Mouse (Mus musculus): ENCODE measurements around the gene Mtg1. TPM values are rescaled to one million over a fixed set of nuclear protein-coding genes. Genes with fewer than 3 reads are reported as not detected.
A peak's percentile ranks its signal among the peaks of the same experiment; 100 is the strongest.

Gene Mtg1
- total and polyA plus RNA-seq, 3 experiments: 10.8 to 38.1 TPM; not detected in 1

DNA sequence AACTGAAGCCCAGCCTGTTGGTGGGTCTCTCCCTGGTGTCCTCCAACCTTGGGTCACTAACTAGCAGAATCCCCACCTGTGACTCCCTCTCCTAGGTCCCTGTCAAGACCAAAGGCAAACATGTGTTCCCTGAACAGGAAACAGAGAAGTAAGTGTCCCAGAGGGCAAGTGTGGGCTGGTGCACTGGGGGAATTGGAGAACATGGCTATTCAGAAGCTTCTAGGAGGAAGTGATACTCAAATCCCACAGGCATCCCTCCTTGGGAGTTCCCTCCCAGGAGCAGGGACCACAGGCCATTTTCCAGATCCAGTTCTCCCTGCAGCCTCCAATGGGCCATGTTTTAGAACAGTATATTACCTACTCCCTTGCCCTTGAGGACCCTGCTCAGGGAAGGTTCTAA lies 41.3 kb upstream of the Mtg1 start:
- H3K27ac ChIP-seq (ENCODE audit: control insufficient read depth, low read depth, low read length): no peak overlapping the region
- peaks cover 0 to 10% of the 10 kb centered on the region in 2 experiments; a peak in 2 of 4 replicates for H3K4me1 ChIP-seq (ENCODE audit: control insufficient read depth in 1 of 2, insufficient read depth in 2 of 2, low read length in 2 of 2)
- peaks cover 0 to 7% of the 10 kb centered on the region in 2 experiments; a peak in 2 of 4 replicates for H3K36me3 ChIP-seq (ENCODE audit: control insufficient read depth in 1 of 2, insufficient read depth in 2 of 2, low read length in 2 of 2)
- H3K9me3 ChIP-seq (replicated peaks; ENCODE audit: insufficient read depth, low read length): no peaks in the 10 kb centered on the region
- no peaks in the 10 kb centered on the region for H3K27me3 ChIP-seq (ENCODE audit: control insufficient read depth in 1 of 2, insufficient read depth in 2 of 2, low read length in 2 of 2)
- no peak overlapping the region for H3K4me3 ChIP-seq (ENCODE audit: control insufficient read depth in 1 of 2, insufficient read depth in 1 of 2, low read depth in 2 of 2, low read length in 2 of 2)
- no peak for DNase-seq (ENCODE audit: low read depth, low spot score)
- TF ChIP-seq ELF1 (IDR thresholded peaks at IDR 0.05; ENCODE audit: low read depth, low read length) (no peak), ZNF384 (IDR thresholded peaks at IDR 0.05; ENCODE audit: low read depth, low read length) (no peak), MYC (IDR thresholded peaks at IDR 0.05; ENCODE audit: low read depth, low read length) (no peak), CHD2 (IDR thresholded peaks at IDR 0.05; ENCODE audit: low read length) (no peak), TCF12 (IDR thresholded peaks at IDR 0.05; ENCODE audit: low read depth, low read length) (no peak), MEF2A (IDR thresholded peaks at IDR 0.05; ENCODE audit: extremely low read depth, insufficient replicate concordance, low read depth, low read length, poor library complexity, severe bottlenecking) (no peak), RAD21 (IDR thresholded peaks at IDR 0.05; ENCODE audit: low read depth, low read length) (no peak), USF2 (IDR thresholded peaks at IDR 0.05; ENCODE audit: borderline replicate concordance in 1 of 2, insufficient read depth in 1 of 2, low read depth in 1 of 2, low read length in 2 of 2) (no peak), NRF1 (IDR thresholded peaks at IDR 0.05; ENCODE audit: insufficient read depth, low read depth, low read length, poor library complexity, severe bottlenecking) (no peak), NELFE (IDR thresholded peaks at IDR 0.05; ENCODE audit: low read depth, low read length) (no peak), POLR2AphosphoS5 (IDR thresholded peaks at IDR 0.05; ENCODE audit: borderline replicate concordance, low read depth, low read length) (no peak), MAZ (IDR thresholded peaks at IDR 0.05; ENCODE audit: low read depth, low read length) (no peak), MYB (IDR thresholded peaks at IDR 0.05; ENCODE audit: low read depth, low read length) (no peak), BHLHE40 (IDR thresholded peaks at IDR 0.05; ENCODE audit: borderline replicate concordance, low read depth, low read length) (no peak), POLR2AphosphoS2 (IDR thresholded peaks at IDR 0.05; ENCODE audit: low read length) (no peak), SMC3 (IDR thresholded peaks at IDR 0.05; ENCODE audit: low read depth, low read length) (no peak), JUND (IDR thresholded peaks at IDR 0.05; ENCODE audit: low read depth, low read length) (no peak)
- no peaks in the 10 kb centered on the region for H3K79me2 ChIP-seq (ENCODE audit: control insufficient read depth, insufficient read depth, low read length, poor library complexity)
- H3K9ac ChIP-seq (ENCODE audit: control insufficient read depth, low read depth, low read length, poor library complexity, severe bottlenecking): no peak overlapping the region

DNA sequence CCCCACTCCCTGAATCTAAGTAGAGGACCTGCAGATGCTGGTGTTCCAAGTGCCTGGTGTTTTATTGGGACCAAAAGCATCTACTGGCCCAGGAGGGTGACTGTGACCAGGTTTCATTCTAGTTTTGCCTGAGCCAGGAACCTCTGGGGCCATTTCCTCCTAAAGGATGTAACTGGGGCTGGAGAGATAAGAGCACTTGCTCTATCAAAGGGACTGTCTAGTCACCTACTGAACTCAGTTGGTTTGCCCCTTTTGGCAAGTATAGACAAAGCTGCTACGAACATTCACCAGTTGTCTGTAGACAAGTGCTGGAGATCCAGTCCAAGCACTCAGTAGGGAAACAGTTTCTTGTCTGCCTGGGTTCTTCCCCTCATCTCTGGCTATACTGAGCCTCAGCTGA lies 38.9 kb upstream of the Mtg1 start:
- H3K79me2 ChIP-seq (ENCODE audit: control insufficient read depth, insufficient read depth, low read length, poor library complexity): no peaks in the 10 kb centered on the region
- no peak overlapping the region for H3K4me3 ChIP-seq (ENCODE audit: control insufficient read depth in 1 of 2, insufficient read depth in 1 of 2, low read depth in 2 of 2, low read length in 2 of 2)
- peak; percentile 58 for DNase-seq (ENCODE audit: low read depth, low spot score)
- peaks cover 0 to 10% of the 10 kb centered on the region in 2 experiments; a peak in 2 of 4 replicates for H3K4me1 ChIP-seq (ENCODE audit: control insufficient read depth in 1 of 2, insufficient read depth in 2 of 2, low read length in 2 of 2)
- no peak overlapping the region for H3K9ac ChIP-seq (ENCODE audit: control insufficient read depth, low read depth, low read length, poor library complexity, severe bottlenecking)
- no peaks in the 10 kb centered on the region for H3K9me3 ChIP-seq (replicated peaks; ENCODE audit: insufficient read depth, low read length)
- H3K27me3 ChIP-seq (ENCODE audit: control insufficient read depth in 1 of 2, insufficient read depth in 2 of 2, low read length in 2 of 2): no peaks in the 10 kb centered on the region
- TF ChIP-seq EP300 (IDR thresholded peaks at IDR 0.05; ENCODE audit: low read depth in 1 of 2, low read length in 2 of 2) (peak; percentile 36 to 41; a peak in 2 of 4 replicates), ETS1 (IDR thresholded peaks at IDR 0.05; ENCODE audit: low read depth, low read length) (no peak), GABPA (IDR thresholded peaks at IDR 0.05; ENCODE audit: low read depth, low read length) (no peak), CTCF (IDR thresholded peaks at IDR 0.05 in 2 of 3, conservative IDR thresholded peaks at IDR 0.05 in 1 of 3; ENCODE audit: control insufficient read depth in 1 of 3, insufficient read depth in 1 of 3, low read depth in 2 of 3, low read length in 3 of 3, poor library complexity in 1 of 3, severe bottlenecking in 1 of 3) (no peak), GATA1 (IDR thresholded peaks at IDR 0.05; ENCODE audit: low read depth, low read length) (peak; percentile 69), USF2 (IDR thresholded peaks at IDR 0.05; ENCODE audit: borderline replicate concordance in 1 of 2, insufficient read depth in 1 of 2, low read depth in 1 of 2, low read length in 2 of 2) (no peak), MAFK (IDR thresholded peaks at IDR 0.05; ENCODE audit: borderline replicate concordance, low read depth, low read length) (no peak), POLR2AphosphoS5 (IDR thresholded peaks at IDR 0.05; ENCODE audit: borderline replicate concordance, low read depth, low read length) (no peak), ZKSCAN1 (IDR thresholded peaks at IDR 0.05; ENCODE audit: low read depth, low read length) (no peak)
- peaks cover 0 to 7% of the 10 kb centered on the region in 2 experiments; a peak in 2 of 4 replicates for H3K36me3 ChIP-seq (ENCODE audit: control insufficient read depth in 1 of 2, insufficient read depth in 2 of 2, low read length in 2 of 2)
- no peak overlapping the region for H3K27ac ChIP-seq (ENCODE audit: control insufficient read depth, low read depth, low read length)

Measured in MEL (cell line).